Mouse (Mus musculus) fat pad, adult 2 months (tissue): Measurements from ENCODE around the gene Wnt5a.

Experiments
- DNase-seq: peaks from one replicate; pipeline ENCODE4 v3.0.0-alpha.2; 2011; ENCODE audit warnings: low read depth, low spot score; ENCODE audit errors: extremely low read depth

The Wnt5a gene

GRCm38 (mm10) chr14:28561861-28562260 lies 57.3 kb downstream of the Wnt5a start:
- DNase-seq, result no peak
